Mouse (Mus musculus): ENCODE data around the gene Nxpe4. TPM values are rescaled to one million over a fixed set of nuclear protein-coding genes. Genes with fewer than 3 reads are reported as not detected.
"Not testable (repeated sequence)": the region's sequence is repeated elsewhere in the genome, so short reads cannot be mapped to it uniquely, and the experiment has no call there.

The Nxpe4 gene
- polyA plus RNA-seq (2014; fragmentation: Nextera tagmentation; extraction: Ambion mirVana), result 4.4 and 5.1 TPM in 2 replicates

DNA sequence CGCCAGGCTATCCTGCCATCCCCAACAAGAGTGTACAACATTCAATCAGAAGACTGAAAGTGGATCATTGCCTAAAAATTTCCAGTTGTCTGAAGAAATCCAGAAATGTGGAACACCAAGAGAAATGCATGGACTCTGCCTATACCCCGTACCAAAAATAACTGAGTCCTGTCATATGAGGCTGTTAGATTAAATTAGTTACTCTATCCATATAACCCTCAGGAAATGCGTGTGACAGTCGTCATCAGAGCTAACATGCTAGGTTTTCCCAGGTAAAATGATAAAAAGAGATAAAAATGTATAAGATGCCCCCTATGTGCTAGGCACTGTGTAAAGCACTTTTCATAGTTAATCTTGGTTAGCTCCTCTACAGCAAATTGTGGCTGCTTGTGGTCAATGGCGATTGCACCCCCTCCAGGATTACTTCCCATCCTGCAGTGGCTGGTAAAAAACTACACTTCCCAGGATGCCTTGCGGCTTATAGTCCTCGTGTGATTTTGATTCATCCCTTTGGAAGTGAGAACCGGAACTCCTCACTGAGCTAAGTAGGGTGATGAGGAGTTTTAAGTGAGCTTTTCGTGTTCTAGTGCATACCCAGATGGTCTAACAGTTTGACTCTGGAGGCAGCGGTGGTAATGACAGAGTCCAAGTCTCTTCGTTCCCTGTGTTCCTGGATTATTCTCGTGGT lies at the start of gene Nxpe4:
TSS of gene Nxpe4 (plus strand) at position 519 of the 688 bp plus-strand sequence.
- H3K4me2 ChIP-seq (ENCODE audit: low read length), result peak within 1 kb of the TSS; percentile 64
- peak; percentile 43; the same call in 1 of the 2 replicates for ATAC-seq (ENCODE audit: insufficient number of reproducible peaks, insufficient read depth, low FRiP score, low read depth)

DNA sequence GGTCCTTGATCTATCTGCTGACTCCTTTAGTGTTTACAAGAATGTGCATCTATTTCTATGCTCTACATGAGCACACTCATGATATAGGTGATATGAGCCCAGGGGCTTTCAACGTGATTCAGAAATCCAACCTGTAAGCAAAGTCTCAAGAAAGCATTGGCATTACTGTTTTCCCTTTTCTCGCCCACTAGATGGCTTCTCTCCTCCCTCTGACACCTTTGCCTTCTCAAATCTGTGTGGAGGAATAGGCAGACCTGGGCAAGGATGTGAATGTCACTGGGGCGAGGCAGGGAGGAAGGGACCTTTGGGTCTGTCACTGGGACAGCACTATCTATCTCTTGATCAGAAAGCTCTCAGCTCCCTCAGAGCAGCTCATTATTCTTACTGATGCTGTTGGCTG lies 35.0 kb upstream of the Nxpe4 start:
- Histone ChIP-seq H3K36me3 (ENCODE audit: control insufficient read depth, insufficient read depth, low read length) (no peaks in the 10 kb centered on the region), H3K27ac (replicated peaks in 1 of 2; ENCODE audit: control insufficient read depth in 1 of 2, insufficient read depth in 1 of 2, low read depth in 2 of 2, low read length in 2 of 2) (no peak overlapping the region), H3K4me3 (ENCODE audit: control insufficient read depth in 1 of 2, insufficient read depth in 1 of 2, low read depth in 1 of 2, low read length in 2 of 2) (no peak overlapping the region), H3K4me2 (ENCODE audit: low read length) (no peak overlapping the region), H3K4me1 (ENCODE audit: control insufficient read depth in 2 of 2, insufficient read depth in 2 of 2, low read length in 2 of 2) (no peaks in the 10 kb centered on the region), H3K9ac (ENCODE audit: low read length) (no peak overlapping the region), H3K9me3 (ENCODE audit: control insufficient read depth, low read length) (no peaks in the 10 kb centered on the region), H3K27me3 (ENCODE audit: control insufficient read depth, insufficient read depth, low read length) (no peaks in the 10 kb centered on the region)
- no peak for ATAC-seq (ENCODE audit: insufficient number of reproducible peaks, insufficient read depth, low FRiP score, low read depth)
- 27% methylated on average over 3 of the region's 3 CpGs for WGBS

More for the DNA sequence above, at the start of gene Nxpe4:
- peak within 1 kb of the TSS; percentile 43 to 52 for H3K4me3 ChIP-seq (ENCODE audit: control insufficient read depth in 1 of 2, insufficient read depth in 1 of 2, low read depth in 1 of 2, low read length in 2 of 2)
- no peaks in the 10 kb centered on the region for H3K36me3 ChIP-seq (ENCODE audit: control insufficient read depth, insufficient read depth, low read length)
- peaks cover 0 to 2% of the 10 kb centered on the region in 2 experiments; a peak in 2 of 4 replicates for H3K4me1 ChIP-seq (ENCODE audit: control insufficient read depth in 2 of 2, insufficient read depth in 2 of 2, low read length in 2 of 2)
- H3K9ac ChIP-seq (ENCODE audit: low read length), result peak within 1 kb of the TSS; percentile 45
- no peaks in the 10 kb centered on the region for H3K27me3 ChIP-seq (ENCODE audit: control insufficient read depth, insufficient read depth, low read length)
- no peaks in the 10 kb centered on the region for H3K9me3 ChIP-seq (ENCODE audit: control insufficient read depth, low read length)
- WGBS, result 30% methylated on average over 12 of the region's 12 CpGs
- H3K27ac ChIP-seq (replicated peaks in 1 of 2; ENCODE audit: control insufficient read depth in 1 of 2, insufficient read depth in 1 of 2, low read depth in 2 of 2, low read length in 2 of 2), result no peak within 1 kb of the TSS

DNA sequence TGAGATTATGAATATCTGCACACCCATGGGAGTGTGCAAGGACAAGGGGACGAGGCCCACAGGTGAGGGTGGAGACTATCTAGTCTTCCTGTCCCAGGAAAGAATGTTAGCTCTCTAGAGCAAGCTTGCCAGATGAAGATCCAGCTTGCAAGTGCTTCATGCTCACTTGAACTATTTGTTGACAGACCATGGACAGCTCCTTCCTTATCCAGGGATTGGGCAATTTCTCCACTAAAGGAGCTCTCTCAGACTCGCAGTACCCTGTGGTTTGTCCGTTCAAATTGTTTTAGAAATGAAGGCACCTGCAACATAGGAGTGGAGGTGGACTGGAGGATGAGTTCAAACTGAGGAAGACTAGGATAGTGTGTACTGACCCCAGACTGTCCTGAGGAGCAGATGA lies 24.3 kb upstream of the Nxpe4 start:
- Histone ChIP-seq H3K4me1 (ENCODE audit: control insufficient read depth in 2 of 2, insufficient read depth in 2 of 2, low read length in 2 of 2) (peaks cover 0 to 2% of the 10 kb centered on the region in 2 experiments; a peak in 1 of 4 replicates), H3K9ac (ENCODE audit: low read length) (no peak overlapping the region), H3K4me2 (ENCODE audit: low read length) (no peak overlapping the region), H3K9me3 (ENCODE audit: control insufficient read depth, low read length) (no peaks in the 10 kb centered on the region), H3K36me3 (ENCODE audit: control insufficient read depth, insufficient read depth, low read length) (no peaks in the 10 kb centered on the region), H3K27me3 (ENCODE audit: control insufficient read depth, insufficient read depth, low read length) (no peaks in the 10 kb centered on the region), H3K27ac (replicated peaks in 1 of 2; ENCODE audit: control insufficient read depth in 1 of 2, insufficient read depth in 1 of 2, low read depth in 2 of 2, low read length in 2 of 2) (no peak overlapping the region), H3K4me3 (ENCODE audit: control insufficient read depth in 1 of 2, insufficient read depth in 1 of 2, low read depth in 1 of 2, low read length in 2 of 2) (no peak overlapping the region)
- no peak for ATAC-seq (ENCODE audit: insufficient number of reproducible peaks, insufficient read depth, low FRiP score, low read depth)
- 11% methylated on average over 3 of the region's 3 CpGs for WGBS

DNA sequence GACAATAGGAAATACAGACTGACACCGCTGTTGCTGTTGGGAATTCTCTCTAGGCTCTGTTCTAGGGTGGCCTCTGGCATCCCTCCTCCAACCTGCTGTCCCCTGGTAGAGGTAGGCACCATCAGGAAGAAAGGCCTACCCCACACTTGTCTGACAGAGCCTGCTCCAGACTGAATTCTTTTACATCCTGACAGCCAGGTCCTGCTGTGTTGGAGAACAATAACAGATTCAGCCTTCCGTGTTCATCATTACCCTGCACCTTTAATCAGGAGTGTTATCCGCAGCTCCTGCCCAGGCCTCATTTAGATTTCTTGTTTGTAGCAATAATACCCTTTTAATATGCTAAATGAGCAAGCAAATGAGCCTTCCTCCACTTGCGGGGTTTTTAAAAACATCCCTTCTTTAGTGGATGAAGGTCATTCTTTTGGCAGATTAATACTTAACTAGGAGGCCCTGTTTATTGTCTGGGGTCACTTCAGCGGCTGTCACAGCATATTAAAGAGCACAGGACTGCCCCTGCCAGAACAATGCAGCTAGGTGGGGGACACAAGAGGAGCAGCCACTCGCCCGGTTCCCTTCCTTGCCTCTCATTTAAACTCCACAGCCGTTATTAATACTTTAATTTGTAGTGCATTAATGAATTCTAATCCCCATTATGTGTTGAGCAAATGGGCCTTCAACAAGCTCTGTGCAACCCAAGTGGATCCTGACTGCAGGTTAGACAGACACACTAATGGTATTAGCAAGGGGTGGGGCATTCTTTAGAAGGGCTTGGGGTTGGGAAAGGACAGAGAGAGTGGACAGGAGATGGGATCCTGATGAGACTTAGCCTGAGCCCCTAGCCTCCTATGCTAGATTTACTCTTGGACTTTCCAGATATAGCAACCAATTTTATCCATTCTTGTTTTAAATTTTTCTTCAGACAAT lies 21.1 kb upstream of the Nxpe4 start:
- Histone ChIP-seq H3K36me3 (ENCODE audit: control insufficient read depth, insufficient read depth, low read length) (no peaks in the 10 kb centered on the region), H3K27ac (replicated peaks in 1 of 2; ENCODE audit: control insufficient read depth in 1 of 2, insufficient read depth in 1 of 2, low read depth in 2 of 2, low read length in 2 of 2) (no peak overlapping the region), H3K4me3 (ENCODE audit: control insufficient read depth in 1 of 2, insufficient read depth in 1 of 2, low read depth in 1 of 2, low read length in 2 of 2) (no peak overlapping the region), H3K4me2 (ENCODE audit: low read length) (no peak overlapping the region), H3K27me3 (ENCODE audit: control insufficient read depth, insufficient read depth, low read length) (no peaks in the 10 kb centered on the region), H3K4me1 (ENCODE audit: control insufficient read depth in 2 of 2, insufficient read depth in 2 of 2, low read length in 2 of 2) (peaks cover 0 to 2% of the 10 kb centered on the region in 2 experiments; a peak in 1 of 4 replicates), H3K9me3 (ENCODE audit: control insufficient read depth, low read length) (no peaks in the 10 kb centered on the region), H3K9ac (ENCODE audit: low read length) (no peak overlapping the region)
- ATAC-seq (ENCODE audit: insufficient number of reproducible peaks, insufficient read depth, low FRiP score, low read depth), result no peak
- WGBS, result 38% methylated on average over 8 of the region's 8 CpGs

DNA sequence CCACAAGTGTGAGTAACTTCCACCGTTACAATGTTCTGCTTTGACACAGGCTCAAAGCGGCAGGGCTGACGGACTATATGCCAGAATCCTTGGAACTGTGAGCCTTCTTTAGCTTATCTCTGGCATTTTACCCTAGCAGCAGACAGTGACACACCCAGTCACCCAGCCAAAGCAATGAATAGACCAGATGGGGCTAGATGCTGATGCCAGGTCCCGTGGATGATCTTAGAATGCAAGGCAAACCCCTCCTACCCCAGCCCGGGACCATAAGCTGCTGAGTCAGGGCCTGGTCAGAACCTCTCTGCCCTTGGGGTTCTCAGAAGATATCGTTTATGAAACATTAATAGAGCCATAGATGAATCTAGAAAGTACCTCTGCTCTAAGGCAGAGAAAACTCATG lies 19.2 kb upstream of the Nxpe4 start:
- no peak overlapping the region for H3K27ac ChIP-seq (replicated peaks in 1 of 2; ENCODE audit: control insufficient read depth in 1 of 2, insufficient read depth in 1 of 2, low read depth in 2 of 2, low read length in 2 of 2)
- no peak for ATAC-seq (ENCODE audit: insufficient number of reproducible peaks, insufficient read depth, low FRiP score, low read depth)
- 78% methylated on average over 6 of the region's 6 CpGs for WGBS

DNA sequence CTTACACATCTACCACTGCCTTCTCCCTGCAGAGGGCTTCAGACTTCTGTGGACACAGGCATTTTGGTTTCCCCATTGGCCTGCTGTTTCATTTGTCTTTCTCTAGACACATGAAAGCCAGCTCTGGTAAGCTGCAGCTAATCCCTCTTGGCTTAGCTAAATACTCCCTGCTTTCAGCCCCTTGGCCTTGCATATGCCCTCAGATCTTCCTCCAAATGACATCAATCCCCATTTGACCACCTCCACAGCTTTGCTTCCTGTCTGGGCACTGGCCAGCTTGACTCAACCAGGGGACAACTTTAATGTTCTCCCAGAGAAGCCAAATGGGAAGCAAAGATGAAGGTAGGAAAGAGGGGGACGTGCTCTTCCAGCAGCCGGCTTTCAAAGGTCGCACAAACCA lies 15.1 kb upstream of the Nxpe4 start:
- peaks cover 3% of the 10 kb centered on the region; the same call in 1 of the 2 replicates for H3K27me3 ChIP-seq (ENCODE audit: control insufficient read depth, insufficient read depth, low read length)
- H3K9ac ChIP-seq (ENCODE audit: low read length), result no peak overlapping the region
- ATAC-seq (ENCODE audit: insufficient number of reproducible peaks, insufficient read depth, low FRiP score, low read depth), result no peak
- no peak overlapping the region for H3K4me2 ChIP-seq (ENCODE audit: low read length)
- no peak overlapping the region for H3K4me3 ChIP-seq (ENCODE audit: control insufficient read depth in 1 of 2, insufficient read depth in 1 of 2, low read depth in 1 of 2, low read length in 2 of 2)
- 85% methylated on average over 3 of the region's 3 CpGs for WGBS
- no peak overlapping the region for H3K27ac ChIP-seq (replicated peaks in 1 of 2; ENCODE audit: control insufficient read depth in 1 of 2, insufficient read depth in 1 of 2, low read depth in 2 of 2, low read length in 2 of 2)
- no peaks in the 10 kb centered on the region for H3K4me1 ChIP-seq (ENCODE audit: control insufficient read depth in 2 of 2, insufficient read depth in 2 of 2, low read length in 2 of 2)
- H3K9me3 ChIP-seq (ENCODE audit: control insufficient read depth, low read length), result no peaks in the 10 kb centered on the region
- H3K36me3 ChIP-seq (ENCODE audit: control insufficient read depth, insufficient read depth, low read length), result no peaks in the 10 kb centered on the region

More for the DNA sequence above, 19.2 kb upstream of the Nxpe4 start:
- Histone ChIP-seq H3K27me3 (ENCODE audit: control insufficient read depth, insufficient read depth, low read length) (peaks cover 3% of the 10 kb centered on the region; the same call in 1 of the 2 replicates), H3K9me3 (ENCODE audit: control insufficient read depth, low read length) (no peaks in the 10 kb centered on the region), H3K4me1 (ENCODE audit: control insufficient read depth in 2 of 2, insufficient read depth in 2 of 2, low read length in 2 of 2) (peaks cover 0 to 2% of the 10 kb centered on the region in 2 experiments; a peak in 1 of 4 replicates), H3K4me3 (ENCODE audit: control insufficient read depth in 1 of 2, insufficient read depth in 1 of 2, low read depth in 1 of 2, low read length in 2 of 2) (no peak overlapping the region), H3K9ac (ENCODE audit: low read length) (no peak overlapping the region), H3K36me3 (ENCODE audit: control insufficient read depth, insufficient read depth, low read length) (no peaks in the 10 kb centered on the region), H3K4me2 (ENCODE audit: low read length) (no peak overlapping the region)

DNA sequence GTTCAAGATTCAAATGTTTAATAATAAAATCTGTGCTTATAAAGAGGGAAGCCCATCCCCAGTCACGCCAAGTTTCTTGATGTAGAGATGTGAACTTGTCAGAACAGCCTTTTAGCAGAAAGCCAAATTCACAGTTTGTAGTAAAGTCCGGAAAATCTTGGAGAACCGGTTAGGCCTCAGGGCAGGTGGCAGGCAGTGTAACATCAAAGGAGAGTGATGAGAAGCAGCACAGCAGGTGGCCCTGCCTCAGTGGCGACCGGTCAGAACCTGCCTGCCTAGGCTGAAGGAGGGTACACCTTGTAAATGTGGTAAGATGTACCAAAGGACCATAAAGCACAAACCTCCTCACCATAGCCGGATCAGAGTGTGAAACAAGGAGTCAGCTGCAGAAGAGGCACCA lies 4.7 kb downstream of the Nxpe4 start:
- WGBS, result 64% methylated on average over 6 of the region's 6 CpGs

More for the DNA sequence above, 4.7 kb downstream of the Nxpe4 start:
- not testable (repeated sequence) for H3K27ac ChIP-seq (replicated peaks in 1 of 2; ENCODE audit: control insufficient read depth in 1 of 2, insufficient read depth in 1 of 2, low read depth in 2 of 2, low read length in 2 of 2); ATAC-seq (ENCODE audit: insufficient number of reproducible peaks, insufficient read depth, low FRiP score, low read depth); H3K4me3 ChIP-seq (ENCODE audit: control insufficient read depth in 1 of 2, insufficient read depth in 1 of 2, low read depth in 1 of 2, low read length in 2 of 2); H3K4me1 ChIP-seq (ENCODE audit: control insufficient read depth in 2 of 2, insufficient read depth in 2 of 2, low read length in 2 of 2); H3K27me3 ChIP-seq (ENCODE audit: control insufficient read depth, insufficient read depth, low read length); H3K4me2 ChIP-seq (ENCODE audit: low read length); H3K9me3 ChIP-seq (ENCODE audit: control insufficient read depth, low read length); H3K36me3 ChIP-seq (ENCODE audit: control insufficient read depth, insufficient read depth, low read length); H3K9ac ChIP-seq (ENCODE audit: low read length)

All from heart, embryonic 14.5 days (tissue).